Mouse (Mus musculus) gastrocnemius, postnatal 25 days (tissue): ENCODE measurements around the gene Pecr. TPM values are rescaled to one million over a fixed set of nuclear protein-coding genes. Genes with fewer than 3 reads are reported as not detected.

Experiments used
- DNase-seq: peaks from one replicate; pipeline ENCODE4 v3.0.0; 2022
- long read RNA-seq, 2 experiments: library from polyadenylated mRNA; stranded (forward); transcript quantifications; one replicate each; pipeline ENCODE4 v2.0.0; 2021
- total RNA-seq, 2 experiments: library from RNA; stranded (reverse); gene quantifications; 1 replicate in 1 of 2; 2 replicates in 1 of 2; pipeline ENCODE4 v1.2.3; 2021

Gene Pecr
- 10 to 100 TPM; 19.1 to 20.7 TPM for total RNA-seq
- long read RNA-seq, experiment 1, transcript Pecr-201 (8 exons, 1,186 nt): major isoform, 49 of 53 reads
- long read RNA-seq, experiment 1, partial matches to known transcripts: 2 of 53 reads
- long read RNA-seq, experiment 1, other reads (novel, unspliced or antisense): 2 of 53 reads
- long read RNA-seq, experiment 2, transcript Pecr-201 (8 exons, 1,186 nt): major isoform, 43 of 47 reads
- long read RNA-seq, experiment 2, partial matches to known transcripts: 0 of 47 reads
- long read RNA-seq, experiment 2, other reads (novel, unspliced or antisense): 4 of 47 reads

DNA sequence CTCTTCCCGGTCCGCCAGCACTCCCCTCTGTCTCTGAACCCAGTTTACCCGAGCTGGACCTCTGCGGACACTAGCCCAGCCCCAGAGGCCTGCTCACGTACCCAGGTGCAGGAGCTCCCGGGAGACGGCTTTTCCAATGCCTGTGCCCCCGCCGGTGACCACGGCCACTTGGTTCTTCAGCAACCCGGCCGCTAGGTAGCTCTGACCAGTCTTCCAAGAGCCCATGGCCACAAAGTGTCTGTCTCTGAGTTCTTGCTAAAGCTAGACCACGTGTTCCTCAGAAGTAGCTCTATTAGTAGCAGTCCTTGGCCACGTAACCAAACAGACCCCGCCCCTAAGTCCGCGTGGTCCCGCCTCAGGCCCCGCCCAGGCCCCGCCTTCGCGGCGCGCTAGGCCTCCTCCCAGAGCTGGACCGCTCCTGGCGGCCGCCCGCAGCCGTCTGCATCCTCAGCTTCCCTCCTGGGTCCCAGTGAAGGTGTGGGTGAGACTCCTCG is at the start of gene Pecr, which contains the start of gene Tmem169:
Pecr (minus strand) TSS at position 323 of the 494 bp plus-strand sequence.
Tmem169 (plus strand) TSS at position 378 of the 494 bp plus-strand sequence.
- peak; percentile 94 for DNase-seq

DNA sequence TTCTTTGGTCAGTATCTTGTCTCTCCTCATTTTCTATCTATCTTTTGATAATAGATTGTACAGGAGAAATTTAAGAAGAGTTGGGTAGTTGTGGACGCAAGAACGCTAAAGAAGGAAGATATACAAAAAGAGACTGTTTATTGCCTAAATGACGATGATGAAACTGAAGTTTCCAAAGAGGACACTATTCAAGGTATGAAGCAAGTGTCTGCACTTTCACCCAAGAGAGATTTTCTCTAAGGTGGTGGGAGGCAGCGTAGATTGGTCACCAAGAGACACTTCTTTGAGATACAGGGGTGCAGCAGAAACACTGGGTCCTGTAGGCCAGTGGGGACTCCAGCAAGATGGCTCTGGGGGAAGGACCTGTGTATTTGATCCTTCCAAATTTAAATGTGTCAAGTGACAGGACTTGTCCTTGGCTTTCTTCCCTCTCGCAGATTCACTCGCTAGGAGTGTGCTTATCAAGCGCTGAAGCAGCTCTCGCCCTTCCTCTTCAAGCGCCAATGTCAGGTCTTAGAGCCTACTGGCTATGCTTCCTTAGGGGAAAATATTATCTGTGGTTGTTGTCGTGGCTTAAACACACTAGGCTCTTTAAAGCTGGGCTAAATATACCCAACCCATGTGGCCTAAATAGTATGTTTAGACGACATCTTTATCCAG is 42.2 kb upstream of the Pecr start:
- no peak for DNase-seq

DNA sequence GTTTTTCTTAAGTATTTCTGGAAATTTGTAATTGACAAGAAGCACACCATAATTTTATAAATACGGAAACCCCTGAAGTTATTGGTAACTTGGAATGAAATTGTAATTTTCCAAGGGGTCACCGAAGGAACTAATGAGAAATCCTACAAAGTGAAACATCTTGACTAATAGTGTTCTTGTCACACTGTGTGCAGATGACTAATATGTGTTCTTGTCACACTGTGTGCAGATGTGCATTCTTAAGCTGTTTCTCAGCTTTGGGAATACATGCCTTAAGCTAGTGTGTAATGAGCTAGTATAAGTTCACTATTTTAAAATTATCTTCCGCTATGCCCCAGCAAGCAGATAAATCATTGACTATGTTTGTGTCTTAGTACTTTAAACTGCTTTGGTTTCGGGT is 39.1 kb upstream of the Pecr start:
- DNase-seq: no peak

DNA sequence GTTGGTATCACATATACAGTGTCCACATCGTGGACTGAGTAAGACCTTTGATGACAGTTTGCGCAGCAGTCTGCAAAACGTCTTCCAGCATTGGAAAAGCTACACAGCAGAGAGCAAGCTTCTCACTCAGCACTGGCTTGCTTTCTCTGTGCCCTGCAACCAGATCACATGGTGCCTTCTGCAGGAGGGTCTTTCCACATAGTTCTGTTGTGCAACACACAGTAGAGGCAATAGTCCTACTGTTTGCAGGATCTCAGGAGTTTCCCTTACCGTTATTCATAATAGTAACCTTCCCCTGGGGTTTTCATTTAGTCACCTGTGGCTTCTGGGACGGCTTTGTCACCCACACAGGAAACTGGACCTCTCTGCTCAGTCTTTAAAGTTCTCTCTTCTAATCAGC is 36.6 kb upstream of the Pecr start:
- DNase-seq: no peak

DNA sequence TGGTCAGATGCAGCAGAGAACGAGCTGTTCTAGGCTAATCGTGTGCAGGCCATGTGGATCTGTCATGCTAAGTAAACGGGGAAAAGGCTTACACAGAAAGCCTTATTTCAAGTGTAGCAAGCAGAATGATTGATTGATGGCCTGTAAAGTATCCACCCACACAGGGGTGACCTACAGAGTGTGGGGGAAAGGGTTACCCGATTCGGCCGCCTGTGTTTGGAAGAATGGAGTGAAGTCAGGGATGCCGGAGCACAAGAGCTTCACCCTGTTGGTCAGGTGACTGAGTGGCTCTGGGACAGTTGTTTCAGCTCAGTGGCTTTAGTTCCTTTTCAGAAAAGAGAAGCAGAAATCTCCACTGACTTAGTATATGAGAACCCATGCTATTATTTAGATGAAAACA is 32.8 kb upstream of the Pecr start:
- no peak for DNase-seq

DNA sequence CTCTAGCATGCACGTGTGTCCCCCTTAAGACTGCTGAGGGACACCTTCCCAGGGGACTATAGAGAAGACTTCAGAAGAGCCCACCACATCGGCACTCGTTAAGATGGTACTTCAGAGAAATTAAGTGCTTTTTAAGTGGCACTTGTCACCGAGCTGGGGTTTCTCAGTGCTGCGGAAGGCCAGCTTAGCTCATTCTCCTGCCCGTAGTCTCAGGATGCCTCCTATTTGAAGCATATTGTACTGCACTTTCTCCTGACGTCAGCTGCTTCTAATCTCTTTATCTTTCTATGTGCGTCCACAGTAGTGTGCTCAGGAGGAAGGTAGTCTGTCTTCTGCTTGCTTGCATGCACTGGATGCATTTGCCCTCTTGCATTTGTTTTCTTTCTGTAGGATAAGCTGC is 32.3 kb upstream of the Pecr start:
- no peak for DNase-seq

DNA sequence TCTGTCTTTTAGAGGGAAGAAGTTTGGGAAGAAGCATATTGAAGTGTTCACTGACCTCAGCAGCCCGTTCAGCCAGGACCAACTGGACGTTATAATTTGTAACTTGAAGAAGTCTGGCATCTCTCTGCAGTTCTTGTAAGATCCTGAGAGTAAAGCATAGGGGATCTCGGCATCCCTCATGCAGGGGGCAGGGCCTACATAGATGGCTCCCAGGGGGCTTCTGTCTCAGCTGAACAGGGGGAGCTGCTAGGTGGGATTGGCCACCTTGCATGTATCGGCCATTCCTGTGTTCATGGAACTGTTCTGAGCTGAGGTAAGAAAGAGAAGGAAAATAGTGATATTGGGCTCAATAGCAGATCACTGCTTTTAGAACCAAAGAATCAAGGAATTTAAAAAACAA is 31.3 kb upstream of the Pecr start:
- no peak for DNase-seq

DNA sequence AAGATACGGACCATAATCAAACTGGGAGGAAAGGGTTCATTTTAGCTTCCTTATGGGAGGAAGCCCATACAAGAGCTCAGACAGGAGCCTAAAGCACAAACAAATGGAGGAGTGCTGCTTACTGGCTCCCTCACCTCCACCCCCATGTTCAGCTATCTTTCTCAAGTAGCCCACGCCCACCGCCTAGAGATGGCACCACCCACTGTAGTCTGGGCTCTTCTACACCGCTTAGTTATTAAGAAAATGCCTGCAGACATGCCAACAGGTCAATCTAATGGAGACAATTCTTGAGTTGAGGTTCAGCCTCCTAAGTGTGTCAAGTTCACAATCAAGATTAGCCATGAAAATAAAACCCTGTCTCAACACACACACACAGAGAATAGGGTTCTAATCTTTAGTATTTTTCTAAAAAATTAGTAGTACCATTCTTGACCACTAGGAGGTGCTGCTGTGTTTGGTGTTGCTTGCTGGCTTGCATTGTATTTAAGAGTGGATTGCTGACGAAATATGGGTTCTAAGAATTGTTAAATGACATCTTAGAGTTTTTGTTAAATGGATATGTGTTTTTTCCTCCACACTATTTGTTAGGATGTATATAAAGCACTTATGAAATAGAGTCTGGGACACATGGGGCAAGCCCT is 29.4 kb upstream of the Pecr start:
- no peak for DNase-seq

DNA sequence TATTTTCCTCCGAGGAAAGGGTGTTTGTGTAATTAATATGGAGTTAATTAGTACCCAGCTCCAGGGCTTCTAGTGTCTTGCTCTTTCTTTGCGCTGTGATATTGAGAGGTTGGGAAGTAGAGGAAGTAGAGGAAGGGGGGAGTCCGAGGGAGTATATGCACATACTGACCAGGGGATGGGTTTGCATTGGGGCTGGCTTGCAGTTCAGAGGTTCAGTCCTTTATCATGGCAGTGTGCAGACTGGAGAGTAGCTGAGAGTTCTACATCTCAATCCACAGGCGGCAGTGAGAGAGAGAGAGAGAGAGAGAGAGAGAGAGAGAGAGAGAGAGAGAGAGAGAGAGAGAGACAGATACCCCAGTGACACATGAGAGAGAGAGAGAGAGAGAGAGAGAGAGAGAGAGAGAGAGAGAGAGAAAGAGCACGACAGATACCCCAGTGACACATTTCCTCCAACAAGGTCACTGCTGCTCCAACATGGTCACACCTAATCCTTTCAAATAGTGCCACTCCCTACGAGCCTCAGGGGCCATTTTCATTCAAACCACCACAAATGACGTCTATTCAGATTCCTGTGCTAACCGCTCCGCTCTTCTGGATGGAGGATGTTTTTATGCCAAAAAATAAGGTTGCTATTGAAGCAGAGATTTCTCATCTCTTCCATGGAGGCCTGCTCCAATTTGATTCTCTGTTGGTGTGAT is 28.7 kb upstream of the Pecr start:
- no peak for DNase-seq

DNA sequence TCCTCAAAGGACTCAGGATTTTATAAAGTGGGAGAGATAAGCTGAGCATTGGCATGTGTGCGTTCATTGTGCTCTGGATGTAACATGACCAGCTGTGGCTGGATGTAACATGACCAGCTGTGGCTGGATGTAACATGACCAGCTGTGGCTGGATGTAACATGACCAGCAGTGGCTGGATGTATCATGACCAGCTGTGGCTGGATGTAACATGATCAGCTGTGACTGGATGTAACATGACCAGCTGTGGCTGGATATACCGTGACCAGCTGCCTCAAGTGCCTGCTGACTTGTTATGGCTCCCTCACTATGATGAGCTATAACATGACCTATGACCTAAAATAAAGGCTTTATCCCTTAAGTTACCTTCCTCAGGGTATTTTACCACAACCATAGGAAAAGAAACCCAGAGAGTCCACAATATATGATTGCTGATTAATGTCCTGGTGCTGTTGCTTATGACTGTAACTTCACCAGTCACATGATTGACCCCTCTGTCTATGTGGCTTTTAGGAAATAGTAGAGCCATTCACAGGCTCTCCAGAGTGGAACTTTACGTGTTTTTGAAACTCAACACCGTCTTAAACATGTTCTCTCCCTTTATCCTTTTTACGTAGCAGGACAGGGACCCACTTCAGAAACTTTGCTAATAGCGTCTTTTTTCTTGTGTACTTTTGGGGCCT is 25.8 kb upstream of the Pecr start:
- no peak for DNase-seq

DNA sequence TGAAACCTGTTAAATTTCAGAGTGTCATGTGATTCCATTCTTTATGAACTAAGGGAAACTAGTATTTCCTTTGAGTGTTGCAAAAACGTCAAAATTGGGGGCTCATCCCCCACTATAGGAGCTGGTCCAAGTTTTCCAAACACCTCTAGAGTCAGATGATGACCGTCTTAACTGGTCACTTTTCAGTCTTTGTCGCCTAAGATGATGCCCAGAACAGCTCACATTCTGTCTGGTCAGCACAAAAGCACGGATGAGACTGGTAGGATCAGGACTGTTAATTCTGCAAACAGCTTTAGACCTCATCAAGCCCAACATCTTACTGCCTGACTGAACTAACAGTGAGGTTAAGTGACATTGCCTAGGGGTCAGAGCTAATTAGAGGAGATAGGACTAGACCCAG is 24.8 kb upstream of the Pecr start:
- no peak for DNase-seq

DNA sequence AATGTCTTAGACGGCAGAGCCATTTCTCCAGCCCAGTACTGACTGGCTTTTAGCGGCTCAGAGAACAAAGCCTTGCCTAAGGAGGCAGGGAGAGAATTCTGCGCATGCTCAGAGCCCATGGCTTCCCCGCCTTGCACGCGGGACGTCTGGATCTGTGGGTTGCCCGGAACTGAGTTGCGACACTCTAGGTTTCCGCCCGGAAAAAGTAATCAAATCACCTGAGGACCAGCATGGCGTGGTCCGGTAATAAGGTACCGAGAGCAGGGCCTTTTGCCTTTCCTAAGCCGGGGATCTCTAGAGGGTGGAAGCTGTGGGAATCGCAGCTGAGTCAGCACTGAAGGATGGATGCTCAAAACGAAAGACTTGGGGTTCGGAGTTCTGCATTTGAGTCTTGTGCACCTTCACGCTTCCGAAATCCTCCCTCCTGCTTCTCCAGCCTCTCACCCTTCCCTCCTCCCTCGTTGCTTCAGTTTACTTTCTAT is 23.2 kb upstream of the Pecr start, which contains the start of gene Xrcc5:
Xrcc5 (plus strand) TSS at position 105 of the 482 bp plus-strand sequence.
- peak; percentile 86 for DNase-seq

DNA sequence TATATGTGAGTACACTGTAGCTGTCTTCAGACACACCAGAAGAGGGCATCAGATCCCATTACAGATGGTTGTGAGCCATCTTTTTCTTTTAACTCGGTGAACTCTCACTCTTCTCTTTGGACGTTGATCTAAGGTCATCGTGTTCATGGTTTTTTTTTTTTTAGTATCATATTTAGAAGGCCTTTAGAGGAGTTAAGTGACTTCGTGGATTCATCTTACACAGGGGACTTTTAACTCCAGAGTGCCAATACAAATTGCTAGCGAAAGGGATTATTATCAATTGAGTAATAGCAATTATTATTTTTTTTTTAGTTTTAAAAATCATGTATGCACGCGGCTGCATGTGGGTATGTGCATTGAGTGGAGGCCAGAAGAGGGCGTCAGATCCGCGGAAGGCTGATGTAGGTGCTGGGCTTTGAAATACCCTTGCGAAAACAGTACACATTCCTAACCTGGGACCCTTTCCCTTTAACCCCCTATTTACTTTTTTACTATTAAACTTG is 22.6 kb upstream of the Pecr start:
- no peak for DNase-seq

DNA sequence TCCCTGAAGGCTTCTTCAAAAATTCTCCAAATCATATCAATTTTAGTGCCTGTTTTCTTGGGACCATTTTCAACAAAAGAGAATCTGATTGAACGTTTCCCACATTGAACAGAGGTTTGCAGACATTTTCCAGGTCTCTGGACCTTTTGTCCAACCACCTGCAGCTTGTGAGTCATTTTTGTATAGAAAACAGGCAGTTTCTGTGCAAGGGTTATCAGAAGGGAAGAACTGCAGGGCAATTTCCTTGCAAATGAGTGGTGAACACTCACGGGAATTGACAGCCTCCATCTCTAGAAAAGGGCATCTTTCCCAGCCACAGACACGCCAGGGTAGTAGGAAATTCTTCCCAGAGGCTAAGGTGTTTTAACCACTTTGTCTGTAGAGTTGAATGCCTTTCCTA is 22.1 kb upstream of the Pecr start:
- no peak for DNase-seq

DNA sequence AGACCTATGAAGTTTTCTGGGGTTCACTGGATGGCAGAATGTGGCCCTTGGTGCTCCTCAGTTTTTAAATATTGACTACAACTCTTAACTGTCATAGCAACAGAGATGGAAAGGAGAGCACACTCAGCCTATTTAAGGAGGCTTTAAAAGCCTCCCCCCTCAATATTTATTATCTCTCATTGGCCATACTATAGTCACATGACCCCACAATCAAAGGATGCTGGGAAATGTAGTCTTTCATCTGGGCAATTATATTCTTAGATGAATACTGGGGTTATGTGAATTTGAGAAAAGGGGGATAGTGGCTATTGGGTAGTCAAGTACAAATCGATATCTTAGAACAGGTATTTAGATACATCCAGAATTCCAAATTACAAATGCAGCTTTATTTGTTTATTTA is 17.7 kb upstream of the Pecr start:
- no peak for DNase-seq

DNA sequence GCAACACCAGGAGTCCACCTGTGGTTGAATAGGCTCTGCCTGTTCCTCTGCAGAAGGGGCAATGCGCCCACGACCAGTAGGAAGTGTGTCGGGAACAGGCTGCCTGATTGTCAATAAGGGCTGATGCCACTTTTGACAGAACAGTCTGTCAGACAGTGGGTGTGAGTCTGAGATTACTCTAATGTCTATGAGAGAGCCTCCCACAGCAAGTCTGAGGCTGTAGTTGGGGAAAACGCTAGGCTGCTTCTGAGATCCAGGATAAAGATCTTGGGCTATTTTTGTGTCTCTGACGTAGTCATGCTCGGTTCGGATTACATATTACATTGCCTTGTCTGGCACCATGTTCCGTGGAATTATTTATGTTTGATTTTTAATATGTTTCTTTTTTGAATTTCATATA is 11.6 kb upstream of the Pecr start:
- DNase-seq: no peak

DNA sequence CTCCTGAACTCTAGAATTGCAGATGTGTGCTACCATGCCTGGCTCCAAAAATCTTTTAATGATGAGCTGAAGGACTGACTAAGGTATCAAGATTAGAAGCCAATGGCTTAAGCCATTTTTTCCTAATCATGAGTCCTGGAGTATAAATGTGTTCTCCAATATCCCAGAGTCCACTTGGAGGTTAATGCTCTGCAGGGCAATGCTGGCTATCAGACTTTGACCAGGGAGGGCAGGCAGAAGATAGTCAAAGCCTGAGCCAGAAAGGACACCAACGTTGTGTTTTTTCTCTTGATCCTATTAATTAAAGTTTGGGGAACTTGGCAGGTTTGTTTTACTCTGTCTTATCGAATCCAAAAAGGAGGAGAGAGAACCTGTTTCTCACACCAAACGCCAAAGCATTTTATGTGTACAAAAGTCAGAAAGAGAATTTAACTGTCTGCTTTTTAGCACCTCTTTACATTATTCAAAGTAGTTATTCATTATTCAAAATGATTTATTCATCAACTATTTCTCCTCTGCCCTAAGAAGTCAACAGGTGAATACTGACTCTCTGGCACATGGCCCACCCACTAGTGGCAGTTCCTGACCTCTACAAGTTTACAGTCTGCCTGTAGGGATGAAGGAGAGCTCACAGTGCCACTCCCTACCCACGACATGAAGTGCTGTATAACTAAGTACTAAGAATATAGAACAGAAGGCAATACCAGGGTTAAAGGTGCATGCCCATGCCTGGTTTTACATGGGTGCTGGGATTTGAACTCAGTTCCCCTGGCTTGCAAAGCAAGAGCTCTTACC is 10.0 kb upstream of the Pecr start:
- DNase-seq: no peak

DNA sequence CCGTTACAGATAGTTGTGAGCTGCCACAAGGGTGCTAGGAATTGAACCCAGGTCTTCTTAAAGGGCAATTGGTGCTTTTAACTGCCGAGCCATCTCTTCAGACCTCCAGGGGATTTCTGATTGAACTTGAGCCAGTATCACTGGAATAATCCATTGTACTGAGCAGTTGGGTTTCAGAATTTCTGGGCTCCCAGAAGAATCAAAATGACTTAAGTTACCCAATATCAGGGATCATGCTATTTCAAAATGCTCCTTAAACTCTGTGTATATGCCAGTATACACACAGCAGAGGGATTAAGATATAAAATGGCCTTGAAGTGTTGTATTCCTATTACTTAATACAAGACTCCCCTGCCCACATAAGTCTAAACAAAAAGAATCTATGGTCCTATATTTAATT is 7.8 kb upstream of the Pecr start:
- no peak for DNase-seq

DNA sequence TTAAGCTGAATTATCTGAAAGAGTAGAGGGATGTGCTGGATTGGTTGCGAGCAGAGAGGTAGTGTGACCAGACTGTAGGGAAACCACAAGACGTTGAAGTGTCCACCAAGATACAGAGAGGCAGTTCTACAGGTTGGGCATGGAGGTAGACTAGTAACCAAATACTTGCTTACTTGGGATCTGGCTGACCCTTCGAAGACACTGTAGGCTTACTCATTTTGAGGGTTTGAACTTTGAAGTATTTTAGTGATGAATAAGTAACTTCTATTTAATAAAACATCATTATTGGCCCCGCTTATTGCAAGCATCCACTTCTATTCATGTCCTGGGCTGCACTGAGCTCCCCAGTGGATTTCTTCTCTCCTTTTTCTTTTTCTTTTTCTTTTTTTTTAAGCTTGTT is 7.3 kb upstream of the Pecr start:
- DNase-seq: no peak

DNA sequence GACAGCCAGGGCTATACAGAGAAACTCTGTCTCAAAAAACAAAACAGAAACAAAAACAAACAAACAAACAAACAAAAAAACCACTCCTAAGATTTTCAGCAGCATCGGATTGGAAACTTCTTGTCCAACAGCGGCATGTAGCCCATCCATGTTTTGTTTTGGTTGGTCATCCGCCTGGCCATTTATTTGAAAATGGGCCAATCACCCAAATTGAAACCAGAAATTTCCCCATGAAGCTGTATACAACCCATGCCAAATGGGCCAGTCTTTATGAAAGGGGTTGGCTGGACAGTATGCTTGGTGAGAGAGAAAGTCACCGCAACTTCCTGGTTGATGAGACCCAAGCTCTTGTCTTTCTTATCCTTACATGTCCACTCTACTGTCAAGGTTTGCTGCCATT is 6.8 kb upstream of the Pecr start:
- no peak for DNase-seq
